Mouse (Mus musculus): ENCODE measurements around the gene Prkag3.

Prkag3 gene

GRCm38 (mm10) chr1:74759773-74760172 lies 10.8 kb upstream of the Prkag3 start:
- peak; percentile 21 for DNase-seq (ENCODE audit: low spot score)

GRCm38 (mm10) chr1:74754175-74754785 lies 5.3 kb upstream of the Prkag3 start:
- DNase-seq (ENCODE audit: low spot score), result no peak

- no peak for DNase-seq (ENCODE audit: low spot score)
Observed at GRCm38 (mm10) chr1:74753266-74753974, 4.4 kb upstream of the Prkag3 start.

- no peak for DNase-seq (ENCODE audit: low spot score)
Observed at GRCm38 (mm10) chr1:74752833-74753232, 3.8 kb upstream of the Prkag3 start.

- no peak for DNase-seq (ENCODE audit: low spot score)
Observed at GRCm38 (mm10) chr1:74752150-74752549, 3.1 kb upstream of the Prkag3 start.

- DNase-seq (ENCODE audit: low spot score), result peak; percentile 22
Observed at GRCm38 (mm10) chr1:74750683-74751082, 1.7 kb upstream of the Prkag3 start.

GRCm38 (mm10) chr1:74749301-74749700 lies 280 bp upstream of the Prkag3 start:
- no peak for DNase-seq (ENCODE audit: low spot score)

- no peak for DNase-seq (ENCODE audit: low spot score)
Observed at GRCm38 (mm10) chr1:74747335-74747734, 1.7 kb downstream of the Prkag3 start.

GRCm38 (mm10) chr1:74740846-74741245 lies 8.2 kb downstream of the Prkag3 start:
- DNase-seq (ENCODE audit: low spot score), result no peak

- DNase-seq (ENCODE audit: low spot score), result no peak
Observed at GRCm38 (mm10) chr1:74737500-74737899, 11.5 kb downstream of the Prkag3 start.

- no peak for DNase-seq (ENCODE audit: low spot score)
Observed at GRCm38 (mm10) chr1:74736977-74737376, 12.0 kb downstream of the Prkag3 start.

- no peak for DNase-seq (ENCODE audit: low spot score)
Observed at GRCm38 (mm10) chr1:74728446-74728845, 20.6 kb downstream of the Prkag3 start.

GRCm38 (mm10) chr1:74726674-74727073 lies 22.3 kb downstream of the Prkag3 start:
- no peak for DNase-seq (ENCODE audit: low spot score)

GRCm38 (mm10) chr1:74726114-74726513 lies 22.9 kb downstream of the Prkag3 start:
- DNase-seq (ENCODE audit: low spot score), result no peak

GRCm38 (mm10) chr1:74723748-74724147 lies 25.3 kb downstream of the Prkag3 start:
- no peak for DNase-seq (ENCODE audit: low spot score)

GRCm38 (mm10) chr1:74721657-74722056 lies 27.4 kb downstream of the Prkag3 start:
- no peak for DNase-seq (ENCODE audit: low spot score)

GRCm38 (mm10) chr1:74719281-74719680 lies 29.7 kb downstream of the Prkag3 start:
- DNase-seq (ENCODE audit: low spot score), result no peak

- no peak for DNase-seq (ENCODE audit: low spot score)
Observed at GRCm38 (mm10) chr1:74718113-74718512, 30.9 kb downstream of the Prkag3 start.

- no peak for DNase-seq (ENCODE audit: low spot score)
Observed at GRCm38 (mm10) chr1:74715886-74716285, 33.1 kb downstream of the Prkag3 start.

GRCm38 (mm10) chr1:74715468-74715867 lies 33.6 kb downstream of the Prkag3 start:
- DNase-seq (ENCODE audit: low spot score), result no peak

GRCm38 (mm10) chr1:74714967-74715366 lies 34.1 kb downstream of the Prkag3 start:
- no peak for DNase-seq (ENCODE audit: low spot score)

GRCm38 (mm10) chr1:74713859-74714730 lies 34.9 kb downstream of the Prkag3 start:
- no peak for DNase-seq (ENCODE audit: low spot score)

Measured in left cerebral cortex, adult 11 months (tissue).